Mouse (Mus musculus): Measurements from ENCODE around the gene Lcmt1.

Lcmt1 gene

DNA sequence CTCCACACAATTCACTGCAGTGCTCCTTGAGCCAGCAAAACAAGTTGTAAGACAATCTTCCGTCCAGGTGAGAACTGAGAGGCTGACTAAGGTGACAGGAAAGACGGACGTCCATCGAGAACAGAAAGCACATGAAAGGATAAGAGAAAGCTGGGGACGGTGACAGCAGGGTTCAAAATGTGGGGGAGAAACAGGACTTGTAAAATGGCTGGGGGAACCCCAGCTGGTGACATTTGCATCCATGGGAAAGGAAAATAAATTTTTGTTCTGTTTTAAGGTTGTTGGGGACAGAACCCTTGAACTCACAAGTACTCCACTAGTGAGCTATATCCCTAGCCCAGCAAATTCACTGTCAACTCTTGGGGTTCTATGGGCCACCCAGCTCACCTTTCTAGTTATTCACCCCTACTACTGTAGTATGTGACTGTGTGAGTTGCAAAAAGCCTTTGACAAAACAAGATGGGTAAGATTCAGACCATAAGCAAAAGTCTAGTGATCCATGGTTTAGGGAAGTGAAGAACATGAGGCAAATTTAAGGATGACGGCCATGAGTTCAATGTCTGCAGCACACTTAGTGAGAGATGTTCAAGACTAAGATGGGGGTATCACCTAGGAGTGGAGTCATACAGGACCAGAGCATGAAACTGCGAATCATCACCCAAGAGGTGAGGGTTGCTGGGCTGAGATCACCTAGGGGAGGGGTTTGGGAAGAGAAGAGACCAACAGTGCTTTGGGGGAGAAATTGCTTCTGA, 8.2 kb upstream of the Lcmt1 start:
- DNase-seq (ENCODE audit: low read depth), result no peak

GRCm38 (mm10) chr7:123362806-123363205, 6.8 kb upstream of the Lcmt1 start:
- DNase-seq (ENCODE audit: low read depth), result no peak

DNA sequence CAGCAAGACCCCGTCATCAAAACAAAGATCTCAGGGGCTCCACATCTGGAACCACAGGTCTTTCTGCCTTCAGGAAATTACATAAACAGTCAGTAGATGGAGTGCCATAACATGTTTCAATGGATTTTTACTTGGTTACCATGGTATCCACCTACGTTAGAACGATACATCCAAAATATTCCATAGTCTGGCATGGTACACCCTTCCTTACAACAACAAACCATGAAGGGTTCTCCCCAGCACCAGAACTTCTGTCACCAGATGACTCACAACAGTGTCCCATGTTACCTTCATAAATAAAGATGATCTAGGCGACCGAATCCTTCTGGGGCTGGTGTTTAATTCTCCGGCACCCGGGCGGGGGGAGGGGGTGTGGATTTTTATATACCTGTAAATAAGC, 5.6 kb upstream of the Lcmt1 start:
- DNase-seq (ENCODE audit: low read depth), result no peak

- DNase-seq (ENCODE audit: low read depth), result no peak
Observed at GRCm38 (mm10) chr7:123365876-123366741, 3.5 kb upstream of the Lcmt1 start.

- no peak for DNase-seq (ENCODE audit: low read depth)
Observed at GRCm38 (mm10) chr7:123366806-123367205, 2.8 kb upstream of the Lcmt1 start.

DNA sequence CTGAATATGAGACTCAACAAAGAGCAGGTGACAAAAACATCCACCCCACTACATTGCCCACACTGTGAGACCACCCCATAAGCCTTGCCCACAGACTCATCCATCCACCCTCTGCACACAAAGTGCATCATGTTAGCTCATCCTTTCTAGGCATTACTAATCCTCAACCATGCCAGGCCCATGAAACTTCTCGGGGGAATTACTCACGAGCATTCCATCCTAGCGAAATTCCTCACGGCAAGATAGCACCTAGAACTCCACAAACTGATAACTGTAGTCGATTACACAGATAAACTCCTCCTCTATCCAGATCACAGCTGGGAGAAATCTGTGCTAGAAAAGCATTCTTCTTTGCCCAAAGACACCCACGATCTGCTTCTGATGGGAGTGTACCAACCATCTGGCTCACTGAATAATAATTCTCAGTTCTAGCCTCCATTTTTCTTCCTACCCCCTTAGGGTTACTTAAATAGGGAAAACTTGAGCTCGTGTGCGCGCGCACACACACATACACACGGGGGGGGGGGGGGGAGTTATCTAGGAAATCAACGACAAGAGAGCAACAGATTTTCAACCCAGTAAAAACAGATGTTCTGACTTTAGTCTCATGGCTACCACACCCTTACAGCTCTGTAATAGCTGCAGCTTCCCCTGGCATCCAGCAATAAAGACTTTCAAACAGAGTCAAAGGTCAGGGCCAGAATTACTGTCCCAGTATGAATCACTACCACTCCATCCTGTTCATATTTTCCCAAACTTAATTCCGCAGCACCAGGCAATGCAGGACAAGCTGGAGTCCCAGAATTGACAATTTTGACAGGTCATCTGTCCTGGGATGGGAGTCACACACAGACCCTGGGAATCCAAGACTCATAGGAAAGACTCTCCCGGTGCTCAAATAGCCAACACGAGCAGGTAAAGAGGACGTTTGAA, 2.1 kb upstream of the Lcmt1 start:
- DNase-seq (ENCODE audit: low read depth), result no peak

DNA sequence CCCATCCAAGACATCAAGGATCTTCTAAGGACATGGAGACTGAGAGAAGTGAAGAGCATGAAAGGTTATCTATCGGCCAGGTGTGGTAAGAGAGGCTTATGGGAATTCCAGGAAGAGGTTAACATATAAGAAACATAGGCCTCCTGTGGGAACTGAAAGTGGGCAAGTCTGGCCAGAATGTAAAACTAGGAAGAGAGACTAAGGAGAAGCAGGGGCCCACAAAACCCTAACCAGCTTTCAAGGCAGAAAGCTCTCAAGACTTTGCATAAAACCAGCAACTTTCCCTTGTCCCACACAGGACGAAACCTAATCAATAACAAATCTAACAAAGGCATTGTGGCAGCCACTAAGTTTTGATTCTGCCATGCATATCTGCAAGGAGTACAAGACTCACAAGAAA, 1.4 kb upstream of the Lcmt1 start:
- no peak for DNase-seq (ENCODE audit: low read depth)

DNA sequence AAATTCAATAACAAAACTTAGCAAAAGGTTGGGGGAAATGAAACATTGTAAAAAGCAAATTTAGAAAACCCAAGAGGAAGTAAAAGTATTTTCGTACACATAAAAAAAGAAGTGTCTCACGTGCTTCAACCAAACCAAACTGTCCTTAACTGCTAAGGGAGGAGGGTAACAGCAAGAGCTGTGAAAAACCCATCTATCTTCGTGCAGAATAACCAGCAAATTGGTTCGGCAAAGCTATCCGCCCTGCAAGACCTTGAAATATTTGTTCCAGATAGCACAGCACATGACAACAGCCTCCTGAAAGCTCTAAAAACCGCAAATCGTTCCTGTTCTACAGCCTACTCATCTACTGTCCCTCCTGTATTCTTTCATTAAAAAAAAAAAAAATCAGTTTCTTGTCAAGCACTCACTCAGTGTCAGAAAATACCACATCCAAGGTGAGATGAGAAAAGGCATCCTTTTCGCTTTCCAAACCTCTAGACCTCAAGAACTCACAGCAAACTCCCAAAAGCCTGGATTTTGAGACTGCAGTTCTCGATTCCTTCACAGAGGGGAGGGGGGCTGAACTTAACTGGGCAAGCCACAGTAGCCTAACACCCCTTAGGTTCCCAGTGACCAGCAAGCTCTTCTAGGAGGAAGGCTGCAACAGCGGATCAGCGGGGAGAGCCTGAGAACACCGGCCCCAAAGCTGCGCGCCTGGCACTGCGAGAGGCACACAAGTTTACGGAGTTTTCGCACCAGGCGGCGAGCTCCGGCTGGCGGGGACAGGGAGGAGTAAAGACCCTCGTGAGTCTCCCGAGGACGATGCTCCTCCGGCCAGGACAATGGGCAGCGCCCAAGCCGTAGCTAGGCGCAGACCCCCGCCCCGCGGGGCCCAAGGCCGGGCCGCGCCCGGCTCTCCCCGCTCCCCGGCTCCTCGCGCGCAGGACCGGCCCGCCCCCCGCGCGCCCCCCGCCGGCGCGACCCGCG, 522 bp upstream of the Lcmt1 start:
- DNase-seq (ENCODE audit: low read depth), result no peak

GRCm38 (mm10) chr7:123370700-123371099, 1.1 kb downstream of the Lcmt1 start:
- no peak for DNase-seq (ENCODE audit: low read depth)

DNA sequence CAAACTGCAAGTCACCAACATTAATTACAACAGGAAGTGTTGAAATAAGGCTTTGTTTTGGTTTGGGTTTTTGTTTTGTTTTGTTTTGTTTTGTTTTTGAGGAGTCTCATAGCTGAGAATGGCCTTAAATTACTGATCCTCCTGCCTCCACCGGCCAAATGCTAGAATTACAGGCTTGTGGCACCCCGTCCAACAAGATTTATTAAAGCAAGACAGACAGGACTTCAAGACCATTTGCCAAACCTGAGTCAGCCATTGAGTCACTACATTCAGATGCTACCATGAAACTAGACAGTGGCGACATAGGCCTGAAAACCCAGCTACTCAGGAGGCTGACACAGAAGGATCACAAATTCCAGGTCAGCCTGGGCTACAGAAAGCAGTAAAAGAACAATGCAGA, 1.9 kb downstream of the Lcmt1 start:
- peak; percentile 40 for DNase-seq (ENCODE audit: low read depth)

GRCm38 (mm10) chr7:123377443-123378400, 8.1 kb downstream of the Lcmt1 start:
- DNase-seq (ENCODE audit: low read depth), result peak; percentile 94

- DNase-seq (ENCODE audit: low read depth), result no peak
Observed at GRCm38 (mm10) chr7:123385693-123386407, 16.3 kb downstream of the Lcmt1 start.

DNA sequence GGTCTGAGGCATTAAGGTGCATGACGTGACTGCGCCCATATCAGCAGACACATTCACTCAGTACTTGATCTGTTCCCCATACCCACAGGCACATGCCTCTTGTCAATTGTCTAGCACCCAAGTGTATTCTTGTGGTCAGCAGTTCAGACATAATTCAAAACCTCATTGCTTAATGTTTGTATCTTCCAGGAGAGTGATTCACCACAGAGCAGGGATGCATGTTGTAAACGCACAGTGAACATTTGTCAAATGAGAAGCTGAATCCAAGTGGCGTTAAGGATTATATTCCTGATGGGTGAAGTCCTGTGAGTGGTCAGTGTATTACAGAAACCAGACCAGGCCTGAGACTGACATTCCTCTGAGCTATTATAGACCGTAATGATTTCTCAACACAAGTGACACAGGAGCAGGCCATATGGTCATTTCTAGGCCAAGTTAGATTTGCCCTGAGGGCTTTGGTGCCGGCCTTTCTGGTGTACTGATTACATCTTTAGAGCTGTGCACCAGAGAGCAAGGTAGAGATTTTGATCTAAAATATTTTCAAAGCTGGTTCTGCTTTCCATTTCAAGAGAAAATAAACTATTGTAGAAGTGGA, 20.2 kb downstream of the Lcmt1 start:
- DNase-seq (ENCODE audit: low read depth), result no peak

GRCm38 (mm10) chr7:123394271-123394670, 24.7 kb downstream of the Lcmt1 start:
- DNase-seq (ENCODE audit: low read depth), result no peak

DNA sequence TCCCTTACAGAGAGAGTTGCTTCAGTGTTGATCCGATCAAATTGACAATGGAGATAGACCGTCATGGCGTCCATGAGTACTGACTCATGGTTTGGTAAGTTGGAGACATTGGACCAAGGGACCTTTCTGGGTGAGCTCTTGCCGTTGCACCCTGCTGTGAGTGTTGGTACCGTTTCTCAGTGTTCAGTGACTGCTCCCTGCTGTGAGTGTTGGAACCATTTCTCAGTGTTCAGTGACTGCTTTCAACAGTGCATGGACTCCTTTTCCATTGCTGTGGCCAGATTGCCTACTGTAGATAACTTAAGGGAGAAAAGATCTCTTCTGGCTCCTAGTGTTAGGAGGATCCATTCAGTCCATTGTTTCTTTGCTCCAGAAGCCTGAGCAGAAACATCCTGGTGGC, 27.3 kb downstream of the Lcmt1 start:
- DNase-seq (ENCODE audit: low read depth), result no peak

DNA sequence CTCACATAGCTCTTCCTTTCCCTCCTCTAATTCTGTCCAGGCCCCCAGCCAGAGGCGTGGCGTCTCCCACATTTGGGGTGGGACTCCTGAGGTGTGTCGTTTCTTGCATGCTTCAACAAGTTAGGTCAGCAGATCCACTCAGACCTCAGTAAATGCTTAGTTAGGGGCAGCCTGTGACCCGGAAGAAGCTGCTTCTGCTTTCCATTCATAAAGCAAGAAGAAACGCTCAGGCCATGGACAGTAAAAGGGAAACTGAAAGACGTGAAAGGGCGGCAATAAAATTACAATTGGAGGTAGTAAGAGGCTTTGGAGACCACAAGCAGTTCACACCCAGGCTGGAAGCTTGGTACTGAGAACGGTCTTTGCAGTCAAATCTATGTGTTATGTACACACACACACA, 27.8 kb downstream of the Lcmt1 start:
- DNase-seq (ENCODE audit: low read depth), result no peak

GRCm38 (mm10) chr7:123397931-123398330, 28.3 kb downstream of the Lcmt1 start:
- DNase-seq (ENCODE audit: low read depth), result no peak

DNA sequence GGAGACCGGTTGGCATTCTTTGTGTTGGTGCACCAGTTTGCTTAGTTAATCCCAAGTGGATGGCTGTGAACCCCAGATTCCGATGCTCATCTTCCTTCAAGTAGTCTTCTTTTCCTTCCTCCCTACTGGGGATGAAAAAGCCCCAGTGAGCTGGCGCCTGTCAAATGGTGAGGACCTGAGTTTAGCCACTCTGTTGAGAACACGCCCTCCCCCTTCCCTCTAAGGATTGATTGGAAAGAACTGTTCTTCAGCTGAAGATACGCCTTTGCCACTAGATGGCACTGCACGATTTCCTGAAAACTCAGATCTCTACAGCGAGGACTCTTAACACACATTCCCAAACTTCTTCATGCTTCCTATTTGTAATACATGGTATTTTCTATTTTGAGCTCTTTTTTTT, 29.2 kb downstream of the Lcmt1 start:
- DNase-seq (ENCODE audit: low read depth), result peak; percentile 34

- DNase-seq (ENCODE audit: low read depth), result no peak
Observed at GRCm38 (mm10) chr7:123399286-123399685, 29.7 kb downstream of the Lcmt1 start.

All from fibroblast of lung, adult 2 months (primary cell).